Mouse (Mus musculus): Measurements from ENCODE around the gene Fkbp14.

GRCm38 (mm10) chr6:54597208-54597607 lies at the start of gene Fkbp14:
- TF ChIP-seq POLR2A (IDR thresholded peaks at IDR 0.05; ENCODE audit: extremely low read depth, insufficient read depth, low read length): no peak
- no peak for TF ChIP-seq CTCF (IDR thresholded peaks at IDR 0.05; ENCODE audit: low read depth, low read length)

Data from liver, adult 2 months (tissue).